Mouse (Mus musculus): Measurements from ENCODE around the gene Adamts2.

DNA sequence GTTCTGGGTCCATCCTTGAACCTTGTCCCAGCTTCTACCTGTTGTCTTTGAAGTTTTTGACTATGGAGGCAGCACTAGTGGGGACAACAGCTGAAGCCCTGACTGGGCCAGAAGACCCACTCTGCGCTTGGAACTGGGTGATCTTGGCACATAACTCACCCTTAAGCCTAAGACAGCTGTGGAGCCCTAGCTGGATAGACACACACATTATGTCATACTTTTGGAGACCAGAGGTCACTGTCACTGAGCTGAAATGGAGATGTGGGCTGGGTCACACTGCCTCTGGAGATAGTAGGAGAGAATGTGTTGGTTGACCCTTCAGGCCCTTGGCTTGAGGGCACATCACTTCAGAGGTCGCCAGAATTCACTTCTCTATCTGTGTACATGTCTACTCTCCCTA is 69.5 kb downstream of the Adamts2 start:
- TF ChIP-seq CTCF (IDR thresholded peaks at IDR 0.05; ENCODE audit: low read depth) (no peak), EP300 (optimal IDR thresholded peaks at IDR 0.05) (no peak)

Measured in stomach, postnatal 0 days (tissue).